Mouse (Mus musculus): Measurements from ENCODE around the gene Gm2075. TPM values are rescaled to one million over a fixed set of nuclear protein-coding genes. Genes with fewer than 3 reads are reported as not detected.
"Not testable (repeated sequence)": the region's sequence is repeated elsewhere in the genome, so short reads cannot be mapped to it uniquely, and the experiment has no call there.

The Gm2075 gene
- not detected in 2 replicates for total RNA-seq (2012; rRNA removed)
- not detected for polyA plus RNA-seq (2012; ENCODE audit: insufficient read depth in 1 of 2, insufficient read length in 2 of 2, low read depth in 1 of 2, low replicate concordance in 2 of 2, missing spikeins in 1 of 2)

DNA sequence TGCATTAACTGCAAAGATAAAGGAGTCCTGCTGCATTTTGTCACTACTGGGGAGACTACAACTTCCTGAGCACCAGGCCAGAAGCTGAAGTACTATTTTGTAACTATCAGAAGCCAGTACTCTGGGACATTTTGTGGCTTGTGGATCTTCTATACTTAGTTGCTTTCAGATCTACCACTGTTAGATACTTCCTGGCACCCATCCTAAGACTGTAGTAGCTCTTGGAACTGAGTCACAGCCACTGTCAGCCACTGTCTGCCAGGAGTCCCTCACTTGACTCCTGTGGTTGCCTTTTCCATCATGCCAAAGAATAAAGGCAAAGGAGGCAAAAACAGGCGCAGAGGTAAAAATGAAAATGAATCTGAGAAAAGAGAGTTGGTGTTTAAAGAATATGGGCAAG is at the start of gene Gm2075:
TSS of gene Gm2075 (plus strand) at position 301 of the 400 bp plus-strand sequence.
- H3K27ac ChIP-seq (ENCODE audit: control insufficient read depth, low read depth, low read length); H3K9me3 ChIP-seq (replicated peaks; ENCODE audit: insufficient read depth, low read length); H3K27me3 ChIP-seq (ENCODE audit: control insufficient read depth in 1 of 2, insufficient read depth in 2 of 2, low read length in 2 of 2); H3K79me2 ChIP-seq (ENCODE audit: control insufficient read depth, insufficient read depth, low read length, poor library complexity); H3K4me3 ChIP-seq (ENCODE audit: control insufficient read depth in 1 of 2, insufficient read depth in 1 of 2, low read depth in 2 of 2, low read length in 2 of 2); DNase-seq (ENCODE audit: low read depth, low spot score); H3K36me3 ChIP-seq (ENCODE audit: control insufficient read depth in 1 of 2, insufficient read depth in 2 of 2, low read length in 2 of 2); H3K4me1 ChIP-seq (ENCODE audit: control insufficient read depth in 1 of 2, insufficient read depth in 2 of 2, low read length in 2 of 2); H3K9ac ChIP-seq (ENCODE audit: control insufficient read depth, low read depth, low read length, poor library complexity, severe bottlenecking): not testable (repeated sequence)

DNA sequence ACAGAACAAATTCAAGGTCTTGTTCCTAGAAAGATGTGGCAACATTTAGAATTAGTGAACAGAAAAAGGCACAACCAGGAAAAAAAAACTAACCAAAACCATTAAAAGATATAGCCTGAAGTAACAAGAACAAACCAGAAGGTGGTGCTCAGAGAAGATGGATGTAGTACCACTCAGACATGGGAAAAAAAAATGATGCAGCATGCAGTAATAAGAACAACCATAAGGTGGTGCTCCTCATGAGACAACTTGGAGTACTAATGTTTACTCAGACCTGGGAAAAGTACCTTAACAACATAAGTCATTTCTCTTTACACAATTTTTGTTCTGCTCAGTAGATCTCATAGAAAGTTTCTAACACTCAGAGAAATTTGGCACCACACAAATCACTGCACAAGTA is 27.6 kb upstream of the Gm2075 start:
- H3K27ac ChIP-seq (ENCODE audit: control insufficient read depth, low read depth, low read length); H3K4me3 ChIP-seq (ENCODE audit: control insufficient read depth in 1 of 2, insufficient read depth in 1 of 2, low read depth in 2 of 2, low read length in 2 of 2); H3K27me3 ChIP-seq (ENCODE audit: control insufficient read depth in 1 of 2, insufficient read depth in 2 of 2, low read length in 2 of 2); H3K4me1 ChIP-seq (ENCODE audit: control insufficient read depth in 1 of 2, insufficient read depth in 2 of 2, low read length in 2 of 2); H3K79me2 ChIP-seq (ENCODE audit: control insufficient read depth, insufficient read depth, low read length, poor library complexity); H3K9ac ChIP-seq (ENCODE audit: control insufficient read depth, low read depth, low read length, poor library complexity, severe bottlenecking); H3K9me3 ChIP-seq (replicated peaks; ENCODE audit: insufficient read depth, low read length); H3K36me3 ChIP-seq (ENCODE audit: control insufficient read depth in 1 of 2, insufficient read depth in 2 of 2, low read length in 2 of 2): not testable (repeated sequence)
- TF ChIP-seq CTCF (IDR thresholded peaks at IDR 0.05 in 2 of 3, conservative IDR thresholded peaks at IDR 0.05 in 1 of 3; ENCODE audit: control insufficient read depth in 1 of 3, insufficient read depth in 1 of 3, low read depth in 2 of 3, low read length in 3 of 3, poor library complexity in 1 of 3, severe bottlenecking in 1 of 3), result peak in 1 of 3 experiments; percentile 36; a peak in 2 of 6 replicates
- TF ChIP-seq SMC3 (IDR thresholded peaks at IDR 0.05; ENCODE audit: low read depth, low read length), result peak; percentile 47
- 0 out of 2 replicates have a peak, but pooled peaks have one; percentile 19 for TF ChIP-seq ZNF384 (IDR thresholded peaks at IDR 0.05; ENCODE audit: low read depth, low read length)
- TF ChIP-seq RAD21 (IDR thresholded peaks at IDR 0.05; ENCODE audit: low read depth, low read length), result peak; percentile 33
- TF ChIP-seq ZC3H11A (IDR thresholded peaks at IDR 0.05; ENCODE audit: low read depth, low read length), result peak; percentile 32
- peak; percentile 41 for DNase-seq (ENCODE audit: low read depth, low spot score)

DNA sequence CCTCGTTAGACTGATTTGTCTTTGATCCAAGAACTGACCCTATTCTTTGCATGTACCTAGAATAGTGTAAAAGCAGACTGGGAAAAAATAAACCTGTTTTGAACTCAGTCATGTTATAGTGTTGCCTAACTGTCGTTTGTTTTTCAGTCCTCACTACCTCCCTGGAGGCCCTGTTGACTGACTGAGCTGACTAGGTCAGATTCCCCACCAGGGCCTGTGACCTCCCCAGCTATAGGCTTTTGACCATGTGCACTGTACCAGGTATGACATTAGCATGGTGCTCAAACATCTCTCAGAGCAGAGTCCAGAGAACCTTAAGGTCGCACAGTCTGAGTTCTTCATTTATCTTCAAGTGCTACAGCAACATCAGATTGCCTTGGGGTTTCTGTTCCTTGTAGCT is 7.5 kb upstream of the Gm2075 start:
- H3K27me3 ChIP-seq (ENCODE audit: control insufficient read depth in 1 of 2, insufficient read depth in 2 of 2, low read length in 2 of 2); H3K4me1 ChIP-seq (ENCODE audit: control insufficient read depth in 1 of 2, insufficient read depth in 2 of 2, low read length in 2 of 2); H3K9ac ChIP-seq (ENCODE audit: control insufficient read depth, low read depth, low read length, poor library complexity, severe bottlenecking); H3K27ac ChIP-seq (ENCODE audit: control insufficient read depth, low read depth, low read length); H3K4me3 ChIP-seq (ENCODE audit: control insufficient read depth in 1 of 2, insufficient read depth in 1 of 2, low read depth in 2 of 2, low read length in 2 of 2); H3K36me3 ChIP-seq (ENCODE audit: control insufficient read depth in 1 of 2, insufficient read depth in 2 of 2, low read length in 2 of 2); DNase-seq (ENCODE audit: low read depth, low spot score); H3K79me2 ChIP-seq (ENCODE audit: control insufficient read depth, insufficient read depth, low read length, poor library complexity); H3K9me3 ChIP-seq (replicated peaks; ENCODE audit: insufficient read depth, low read length): not testable (repeated sequence)

DNA sequence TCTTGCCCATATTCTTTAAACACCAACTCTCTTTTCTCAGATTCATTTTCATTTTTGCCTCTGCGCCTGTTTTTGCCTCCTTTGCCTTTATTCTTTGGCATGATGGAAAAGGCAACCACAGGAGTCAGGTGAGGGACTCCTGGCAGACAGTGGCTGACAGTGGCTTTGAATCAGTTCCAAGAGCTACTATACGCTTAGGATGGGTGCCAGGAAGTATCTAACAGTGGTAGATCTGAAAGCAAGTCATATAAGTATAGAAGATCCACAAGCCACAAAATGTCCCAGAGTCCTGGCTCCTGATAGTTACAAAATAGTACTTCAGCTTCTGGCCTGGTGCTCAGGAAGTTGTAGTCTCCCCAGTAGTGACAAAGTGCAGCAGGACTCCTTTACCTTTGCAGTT is 7.0 kb downstream of the Gm2075 start, which contains the start of gene Gm6803:
TSS of gene Gm6803 (minus strand) at position 101 of the 400 bp plus-strand sequence.
- H3K27ac ChIP-seq (ENCODE audit: control insufficient read depth, low read depth, low read length); H3K9me3 ChIP-seq (replicated peaks; ENCODE audit: insufficient read depth, low read length); H3K4me1 ChIP-seq (ENCODE audit: control insufficient read depth in 1 of 2, insufficient read depth in 2 of 2, low read length in 2 of 2); H3K4me3 ChIP-seq (ENCODE audit: control insufficient read depth in 1 of 2, insufficient read depth in 1 of 2, low read depth in 2 of 2, low read length in 2 of 2); H3K27me3 ChIP-seq (ENCODE audit: control insufficient read depth in 1 of 2, insufficient read depth in 2 of 2, low read length in 2 of 2); H3K79me2 ChIP-seq (ENCODE audit: control insufficient read depth, insufficient read depth, low read length, poor library complexity); H3K9ac ChIP-seq (ENCODE audit: control insufficient read depth, low read depth, low read length, poor library complexity, severe bottlenecking); H3K36me3 ChIP-seq (ENCODE audit: control insufficient read depth in 1 of 2, insufficient read depth in 2 of 2, low read length in 2 of 2); DNase-seq (ENCODE audit: low read depth, low spot score): not testable (repeated sequence)

DNA sequence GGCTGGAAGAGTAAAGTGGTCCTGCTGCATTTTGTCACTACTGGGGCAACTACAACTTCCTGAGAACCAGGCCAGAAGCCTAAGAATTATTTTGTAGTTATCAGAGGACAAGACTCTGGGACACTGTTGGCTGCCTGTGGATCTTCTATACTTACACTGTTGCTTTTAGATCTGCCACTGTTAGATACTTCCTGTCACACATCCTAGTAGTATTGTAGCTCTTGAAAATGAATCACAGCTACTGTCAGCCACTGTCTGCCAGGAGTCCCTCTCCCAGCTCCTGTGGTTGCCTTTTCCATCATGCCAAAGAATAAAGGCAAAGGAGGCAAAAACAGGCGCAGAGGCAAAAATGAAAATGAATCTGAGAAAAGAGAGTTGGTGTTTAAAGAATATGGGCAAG is 15.1 kb downstream of the Gm2075 start, which contains the start of gene Gm2056:
TSS of gene Gm2056 (plus strand) at position 301 of the 400 bp plus-strand sequence.
- not testable (repeated sequence) for H3K36me3 ChIP-seq (ENCODE audit: control insufficient read depth in 1 of 2, insufficient read depth in 2 of 2, low read length in 2 of 2); DNase-seq (ENCODE audit: low read depth, low spot score); H3K27ac ChIP-seq (ENCODE audit: control insufficient read depth, low read depth, low read length); H3K4me3 ChIP-seq (ENCODE audit: control insufficient read depth in 1 of 2, insufficient read depth in 1 of 2, low read depth in 2 of 2, low read length in 2 of 2); H3K9ac ChIP-seq (ENCODE audit: control insufficient read depth, low read depth, low read length, poor library complexity, severe bottlenecking); H3K9me3 ChIP-seq (replicated peaks; ENCODE audit: insufficient read depth, low read length); H3K27me3 ChIP-seq (ENCODE audit: control insufficient read depth in 1 of 2, insufficient read depth in 2 of 2, low read length in 2 of 2); H3K4me1 ChIP-seq (ENCODE audit: control insufficient read depth in 1 of 2, insufficient read depth in 2 of 2, low read length in 2 of 2); H3K79me2 ChIP-seq (ENCODE audit: control insufficient read depth, insufficient read depth, low read length, poor library complexity)

Measured in MEL (cell line).